Mouse (Mus musculus) heart, adult 2 months (tissue): ENCODE measurements around the gene Swi5.

ENCODE experiments used
- CTCF ChIP-seq: fragments of 200-600 bp; IDR thresholded peaks from 2 replicates; pipeline ENCODE4 v1.8.1; 2022; ENCODE audit warnings: antibody characterized with exemption, mild to moderate bottlenecking, moderate library complexity
- EP300 ChIP-seq: fragments of 200-500 bp; IDR thresholded peaks from 2 replicates; pipeline ENCODE4 v1.6.1; 2011; ENCODE audit warnings: low read depth, low read length, control low read depth; ENCODE audit not compliant: insufficient read depth
- POLR2A ChIP-seq: fragments of 200-500 bp; IDR thresholded peaks from 2 replicates; pipeline ENCODE4 v1.6.1; 2011; ENCODE audit warnings: mild to moderate bottlenecking, low read depth, low read length, control low read depth; ENCODE audit not compliant: insufficient read depth

GRCm38 (mm10) chr2:32289578-32289977 lies 1.7 kb upstream of the Swi5 start:
- peak; percentile 85 for TF ChIP-seq CTCF
- no peak for TF ChIP-seq EP300
- no peak for TF ChIP-seq POLR2A
